Mouse (Mus musculus) hindbrain, embryonic 10.5 days (tissue): ENCODE measurements around the gene Il5. TPM values are rescaled to one million over a fixed set of nuclear protein-coding genes. Genes with fewer than 3 reads are reported as not detected.

Experiments
- DNase-seq: peaks from one replicate; pipeline ENCODE4 v3.0.0-alpha.2; 2017; ENCODE audit warnings: low spot score
- H3K27ac ChIP-seq: fragments of 300-500 bp; sonication (generic); 2 replicates; pipeline ENCODE4 v1.5.1; 2016; ENCODE audit warnings: mild to moderate bottlenecking, moderate library complexity
- H3K27me3 ChIP-seq: fragments of 300-500 bp; sonication (generic); 2 replicates; pipeline ENCODE4 v1.6.1; 2016; ENCODE audit warnings: mild to moderate bottlenecking; ENCODE audit not compliant: poor library complexity, insufficient read depth, severe bottlenecking
- H3K36me3 ChIP-seq: fragments of 300-500 bp; sonication (generic); 2 replicates; pipeline ENCODE4 v1.6.1; 2016; ENCODE audit warnings: mild to moderate bottlenecking, moderate library complexity
- H3K4me1 ChIP-seq: fragments of 300-500 bp; sonication (generic); replicated peaks from 2 replicates; pipeline ENCODE4 v1.6.1; 2016; ENCODE audit warnings: mild to moderate bottlenecking
- H3K4me3 ChIP-seq: fragments of 300-500 bp; sonication (generic); 2 replicates; pipeline ENCODE4 v1.5.1; 2016; ENCODE audit warnings: mild to moderate bottlenecking, moderate library complexity
- H3K9me3 ChIP-seq: fragments of 300-500 bp; sonication (generic); 2 replicates; pipeline ENCODE4 v1.6.1; 2016; ENCODE audit warnings: mild to moderate bottlenecking, moderate library complexity
- WGBS: fragments of 180-500 bp; shearing (Covaris S2); methylation state at CpG from one replicate; pipeline ENCODE4 v1.1.7; 2016; 5-methylcytosine and 5-hydroxymethylcytosine counted together
- polyA plus RNA-seq: library from polyadenylated mRNA; unstranded; fragments of >200 nt; fragmentation: Nextera tagmentation; extraction: Ambion mirVana; gene quantifications from 2 replicates; pipeline ENCODE4 v1.2.1, GENCODE M21; 2016

Gene Il5
- polyA plus RNA-seq, 1 experiment from 2014 or later = not detected

- H3K36me3 ChIP-seq = no peaks in the 10 kb centered on the region
- peaks cover 29% of the 10 kb centered on the region for H3K4me1 ChIP-seq
- H3K27me3 ChIP-seq = peaks cover 80% of the 10 kb centered on the region
- 0 out of 2 replicates have a peak overlapping the region, but pooled peaks have one; percentile 75 for H3K4me3 ChIP-seq
- H3K9me3 ChIP-seq = no peaks in the 10 kb centered on the region
- no peak for DNase-seq
- H3K27ac ChIP-seq = no peak overlapping the region
- 77% methylated on average over 13 of the region's 13 CpGs for WGBS
These were observed 48.0 kb downstream of the Il5 start for GRCm38 (mm10) chr11:53768422-53769184.

GRCm38 (mm10) chr11:53769185-53769576 is 48.6 kb downstream of the Il5 start:
- Histone ChIP-seq H3K9me3 (no peaks in the 10 kb centered on the region), H3K27me3 (peaks cover 80% of the 10 kb centered on the region), H3K4me3 (peak overlapping the region; percentile 75), H3K27ac (no peak overlapping the region), H3K4me1 (peaks cover 23% of the 10 kb centered on the region), H3K36me3 (no peaks in the 10 kb centered on the region)
- 57% methylated on average over 12 of the region's 12 CpGs for WGBS
- no peak for DNase-seq

GRCm38 (mm10) chr11:53769760-53770124 is 49.1 kb downstream of the Il5 start, which contains the start of gene Irf1:
Gene Irf1 (plus strand): TSS chr11:53770014.
- under 1% methylated on average over 40 of the region's 40 CpGs for WGBS
- H3K27ac ChIP-seq = peak within 1 kb of the TSS; percentile 82
- peak within 1 kb of the TSS; percentile 75 for H3K4me3 ChIP-seq
- peaks cover 76% of the 10 kb centered on the region for H3K27me3 ChIP-seq
- peak; percentile 87 for DNase-seq
- peaks cover 17% of the 10 kb centered on the region for H3K4me1 ChIP-seq
- no peaks in the 10 kb centered on the region for H3K36me3 ChIP-seq
- H3K9me3 ChIP-seq = no peaks in the 10 kb centered on the region

DNA sequence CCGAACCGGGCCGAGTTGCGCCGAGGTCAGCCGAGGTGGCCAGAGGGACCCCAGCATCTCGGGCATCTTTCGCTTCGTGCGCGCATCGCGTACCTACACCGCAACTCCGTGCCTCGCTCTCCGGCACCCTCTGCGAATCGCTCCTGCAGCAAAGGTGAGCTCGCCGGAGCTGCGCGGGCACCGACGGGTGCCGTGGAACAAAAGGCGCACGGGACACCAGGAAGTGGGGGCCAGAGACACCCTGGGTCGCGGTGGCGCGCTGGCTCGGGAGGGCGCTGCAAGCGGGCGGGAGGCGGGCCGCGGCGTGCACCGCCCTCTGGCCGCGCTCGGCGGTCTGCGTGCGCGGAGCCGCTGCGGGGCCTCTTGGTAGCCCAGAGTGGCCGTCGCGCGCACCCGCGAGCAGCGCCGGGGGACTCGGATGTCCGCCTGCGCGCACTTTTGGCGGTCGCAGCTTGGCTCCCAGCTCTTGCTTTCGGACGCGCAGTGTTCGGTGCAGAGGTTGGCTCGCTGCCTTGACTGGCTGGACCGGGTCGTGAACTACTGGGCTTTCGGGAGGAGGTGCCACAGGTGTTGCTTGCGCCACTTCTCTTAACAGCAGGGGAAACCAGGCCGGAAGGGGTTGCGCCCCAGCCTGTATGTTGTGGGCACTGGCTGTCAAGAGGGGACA is 49.7 kb downstream of the Il5 start:
- no peaks in the 10 kb centered on the region for H3K36me3 ChIP-seq
- peak; percentile 69 for DNase-seq
- WGBS = under 1% methylated on average over 75 of the region's 75 CpGs
- peak overlapping the region; percentile 75 for H3K4me3 ChIP-seq
- H3K9me3 ChIP-seq = no peaks in the 10 kb centered on the region
- H3K4me1 ChIP-seq = peaks cover 14% of the 10 kb centered on the region
- H3K27me3 ChIP-seq = peaks cover 71% of the 10 kb centered on the region
- H3K27ac ChIP-seq = peak overlapping the region; percentile 82

GRCm38 (mm10) chr11:53771001-53771744 is 50.6 kb downstream of the Il5 start:
- 84% methylated on average over 11 of the region's 11 CpGs for WGBS
- Histone ChIP-seq H3K27me3 (peaks cover 63% of the 10 kb centered on the region), H3K36me3 (peaks cover 4% of the 10 kb centered on the region; the same call in 1 of the 2 replicates)

GRCm38 (mm10) chr11:53772536-53772935 is 51.9 kb downstream of the Il5 start:
- no peak overlapping the region for H3K27ac ChIP-seq
- peaks cover 14% of the 10 kb centered on the region for H3K4me1 ChIP-seq
- no peak for DNase-seq
- H3K9me3 ChIP-seq = no peaks in the 10 kb centered on the region
- H3K4me3 ChIP-seq = no peak overlapping the region
- peaks cover 52% of the 10 kb centered on the region for H3K27me3 ChIP-seq
- WGBS = 77% methylated on average over 9 of the region's 9 CpGs
- peaks cover 9% of the 10 kb centered on the region for H3K36me3 ChIP-seq

More at GRCm38 (mm10) chr11:53771001-53771744, 50.6 kb downstream of the Il5 start:
- H3K4me1 ChIP-seq = peaks cover 14% of the 10 kb centered on the region
- H3K27ac ChIP-seq = no peak overlapping the region
- H3K9me3 ChIP-seq = no peaks in the 10 kb centered on the region
- H3K4me3 ChIP-seq = peak overlapping the region; percentile 75; the same call in 1 of the 2 replicates
- no peak for DNase-seq

- no peak within 1 kb of the TSS for H3K27ac ChIP-seq
- no peak for DNase-seq
- H3K4me1 ChIP-seq = peaks cover 14% of the 10 kb centered on the region
- WGBS = 92% methylated on average over 5 of the region's 5 CpGs
- peaks cover 50% of the 10 kb centered on the region for H3K27me3 ChIP-seq
- no peak within 1 kb of the TSS for H3K4me3 ChIP-seq
- H3K9me3 ChIP-seq = no peaks in the 10 kb centered on the region
- peaks cover 9% of the 10 kb centered on the region for H3K36me3 ChIP-seq
These were observed 52.5 kb downstream of the Il5 start, which contains the start of gene Gm17334 for GRCm38 (mm10) chr11:53773087-53773486. Gene Gm17334 (minus strand): TSS chr11:53773187.

DNA sequence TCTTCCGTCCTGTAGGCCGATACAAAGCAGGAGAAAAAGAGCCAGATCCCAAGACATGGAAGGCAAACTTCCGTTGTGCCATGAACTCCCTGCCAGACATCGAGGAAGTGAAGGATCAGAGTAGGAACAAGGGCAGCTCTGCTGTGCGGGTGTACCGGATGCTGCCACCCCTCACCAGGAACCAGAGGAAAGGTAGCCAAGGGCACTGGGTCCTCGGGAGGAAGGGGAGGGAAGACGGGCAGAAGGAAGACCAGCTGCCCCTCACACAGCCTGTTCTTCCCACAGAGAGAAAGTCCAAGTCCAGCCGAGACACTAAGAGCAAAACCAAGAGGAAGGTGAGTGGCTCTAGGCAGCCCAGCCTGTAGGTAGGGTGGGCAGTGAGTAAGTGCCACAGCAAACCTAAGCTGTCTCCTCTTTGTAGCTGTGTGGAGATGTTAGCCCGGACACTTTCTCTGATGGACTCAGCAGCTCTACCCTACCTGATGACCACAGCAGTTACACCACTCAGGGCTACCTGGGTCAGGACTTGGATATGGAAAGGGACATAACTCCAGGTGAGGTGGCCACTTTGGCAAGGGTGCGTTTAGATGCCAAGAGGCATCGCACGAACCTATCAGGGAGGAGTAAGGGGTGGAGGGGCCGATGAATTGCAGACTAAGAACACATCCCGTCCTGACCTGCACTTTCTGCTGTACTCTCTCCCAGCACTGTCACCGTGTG is 53.2 kb downstream of the Il5 start:
- Histone ChIP-seq H3K9me3 (no peaks in the 10 kb centered on the region), H3K4me1 (peaks cover 14% of the 10 kb centered on the region), H3K36me3 (peaks cover 9% of the 10 kb centered on the region), H3K4me3 (no peak overlapping the region), H3K27ac (no peak overlapping the region), H3K27me3 (peaks cover 43% of the 10 kb centered on the region)
- WGBS = 89% methylated on average over 16 of the region's 16 CpGs
- DNase-seq = no peak

Other genes with a start within 250 kb of the Il5 start
- not detected in 2 replicates for gene Gm9945, start 240.6 kb upstream of the Il5 start, polyA plus RNA-seq
- gene Sowaha, start 240.5 kb upstream of the Il5 start, polyA plus RNA-seq = 0.26 and 0.44 TPM in 2 replicates
- gene Sept8, start 201.5 kb upstream of the Il5 start, polyA plus RNA-seq = 14.8 and 15.6 TPM in 2 replicates
- gene Kif3a, start 153.4 kb upstream of the Il5 start, polyA plus RNA-seq = 67.8 and 71.5 TPM in 2 replicates
- gene Il4, start 102.1 kb upstream of the Il5 start, polyA plus RNA-seq = 0.66 and 1.2 TPM in 2 replicates
- gene Il13, start 86.1 kb upstream of the Il5 start, polyA plus RNA-seq = not detected in 2 replicates
- gene Rad50, start 13.5 kb upstream of the Il5 start, polyA plus RNA-seq = 13.7 and 21.9 TPM in 2 replicates
- gene Irf1, start 49.2 kb downstream of the Il5 start, polyA plus RNA-seq = 3.6 and 4.2 TPM in 2 replicates
- gene Gm17334, start 52.4 kb downstream of the Il5 start, polyA plus RNA-seq = not detected in 2 replicates
- 0.21 TPM in 1 of 2 replicates, not detected in the other for gene Gm12216, start 138.5 kb downstream of the Il5 start, polyA plus RNA-seq
- gene Slc22a5, start 170.9 kb downstream of the Il5 start, polyA plus RNA-seq = 6.3 and 7.7 TPM in 2 replicates